10 mouse cellular contexts compared by ENCODE assay signal in the genomic region with DNA sequence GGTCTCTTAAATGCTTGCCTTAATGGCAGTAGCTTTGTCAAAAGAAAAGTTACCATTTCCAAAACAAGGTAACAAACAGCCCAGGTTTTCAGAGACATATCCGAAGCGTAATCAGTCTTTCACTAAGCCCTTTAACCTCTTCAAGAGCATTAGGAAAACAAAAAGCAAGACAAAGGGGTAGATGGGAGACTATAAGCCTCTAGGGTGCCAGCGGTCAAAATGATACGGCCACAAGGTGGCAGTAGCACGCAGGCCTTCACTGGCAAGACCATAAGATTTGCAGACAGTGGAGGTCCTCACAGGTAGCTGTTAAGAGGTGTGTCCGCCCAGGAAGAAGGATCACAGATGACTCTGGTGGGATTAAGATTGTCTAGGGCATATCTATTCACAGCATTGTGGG.
DNase-seq lines count a peak whose midpoint lies in the region; ATAC-seq and TF ChIP-seq lines count a peak whose summit lies in the region.
"Had no signal": no experiment of that assay in that cellular context is flagged by ENCODE, and none has a peak within 500 bp of the region (broad histone marks: within the 10 kb centered on the region; RNA-seq: fewer than 3 reads in every experiment).

No protein-coding gene starts in this region.

- no peak overlapping the region for H3K4me2 ChIP-seq in forebrain, embryonic 14.5 days (ENCODE audit: low read length)
- H3K4me2 ChIP-seq in forebrain, embryonic 13.5 days, result no peak overlapping the region
- H3K4me2 ChIP-seq: midbrain, embryonic 12.5 days had no signal

- no peak overlapping the region for H3K9ac ChIP-seq in forebrain, embryonic 14.5 days (ENCODE audit: low read length)
- H3K9ac ChIP-seq in forebrain, embryonic 13.5 days, result no peak overlapping the region
- H3K9ac ChIP-seq: midbrain, embryonic 12.5 days had no signal

- no peak overlapping the region for H3K4me3 ChIP-seq in forebrain, embryonic 14.5 days (ENCODE audit: low read depth, low read length)
- no peak overlapping the region for H3K4me3 ChIP-seq in forebrain, embryonic 13.5 days
- no peak overlapping the region for H3K4me3 ChIP-seq in left cerebral cortex, adult 2 months
- H3K4me3 ChIP-seq: midbrain, embryonic 12.5 days had no signal

- no peak overlapping the region for H3K27ac ChIP-seq in forebrain, embryonic 14.5 days (ENCODE audit: low read depth, low read length)
- no peak overlapping the region for H3K27ac ChIP-seq in forebrain, embryonic 13.5 days
- no peak overlapping the region for H3K27ac ChIP-seq in left cerebral cortex, adult 2 months
- H3K27ac ChIP-seq: midbrain, embryonic 12.5 days had no signal

- no peaks in the 10 kb centered on the region for H3K9me3 ChIP-seq in forebrain, embryonic 14.5 days (replicated peaks; ENCODE audit: control insufficient read depth, low read length)
- H3K9me3 ChIP-seq in forebrain, embryonic 13.5 days (replicated peaks), result no peaks in the 10 kb centered on the region
- H3K9me3 ChIP-seq: midbrain, embryonic 12.5 days had no signal

- intact Hi-C loops in left cerebral cortex, adult 2 months (cut with DNase I), result loop anchor here (1.0 to 10.0 kb wide), 2 partner anchors 110 to 192 kb away; no protein-coding TSS in a partner anchor

- TF ChIP-seq CTCF in left cerebral cortex, adult 2 months (IDR thresholded peaks at IDR 0.05), result peak; percentile 86

- H3K36me3 ChIP-seq in forebrain, embryonic 14.5 days (ENCODE audit: control insufficient read depth, insufficient read depth, low read length), result no peaks in the 10 kb centered on the region
- H3K36me3 ChIP-seq in forebrain, embryonic 13.5 days (ENCODE audit: poor library complexity, severe bottlenecking), result no peaks in the 10 kb centered on the region
- H3K36me3 ChIP-seq: midbrain, embryonic 12.5 days had no signal

- ATAC-seq in forebrain, embryonic 14.5 days, result no peak
- ATAC-seq in forebrain, embryonic 13.5 days, result no peak

- no peaks in the 10 kb centered on the region for H3K4me1 ChIP-seq in forebrain, embryonic 14.5 days (ENCODE audit: control insufficient read depth, insufficient read depth, low read length)
- no peaks in the 10 kb centered on the region for H3K4me1 ChIP-seq in forebrain, embryonic 13.5 days
- H3K4me1 ChIP-seq: midbrain, embryonic 12.5 days had no signal

- DNase-seq in forebrain, embryonic 14.5 days (ENCODE audit: low spot score), result peak; percentile 70
- DNase-seq in thymus, postnatal 4 days, result peak; percentile 8
- no peak for DNase-seq in thymus, postnatal 36 days
- peak; percentile 52 for DNase-seq in forelimb bud, embryonic 11.5 days (ENCODE audit: low read depth, low spot score)
- DNase-seq in left cerebral cortex, adult 2 months (ENCODE audit: extremely low spot score in 1 of 2, low spot score in 2 of 2), result peak; percentile 59 to 80
- DNase-seq in right cerebral cortex, adult 18-20 months, result peak; percentile 62
- DNase-seq in MN1 (ENCODE audit: low spot score), result no peak

- no peaks in the 10 kb centered on the region for H3K27me3 ChIP-seq in forebrain, embryonic 14.5 days (replicated peaks; ENCODE audit: control insufficient read depth, insufficient read depth, low read length)
- H3K27me3 ChIP-seq in forebrain, embryonic 13.5 days, result no peaks in the 10 kb centered on the region
- H3K27me3 ChIP-seq: CH12.LX; midbrain, embryonic 12.5 days had no signal

- 9% methylated on average over 6 of the region's 6 CpGs for WGBS in forebrain, embryonic 14.5 days
- 8% methylated on average over 6 of the region's 6 CpGs for WGBS in forebrain, embryonic 13.5 days

Comparison
In these comparisons a context has a peak if more than half of its experiments do, and no peak if none do; other contexts are left out.
1. DNase-seq: peak in forebrain, embryonic 14.5 days (single experiment), thymus, postnatal 4 days (single experiment), forelimb bud, embryonic 11.5 days (single experiment), left cerebral cortex, adult 2 months (2 of 2) and right cerebral cortex, adult 18-20 months (single experiment); none in thymus, postnatal 36 days (0 of 2) and MN1 (single experiment).